Mouse (Mus musculus) adrenal gland, postnatal 4 days (tissue): ENCODE data around the gene Mrps24. TPM values are rescaled to one million over a fixed set of nuclear protein-coding genes. Genes with fewer than 3 reads are reported as not detected.

ENCODE experiments used
- DNase-seq, 2 experiments: peaks; one replicate each; pipeline ENCODE4 v3.0.0; 2021 to 2022; ENCODE audit warnings: low spot score in 2 of 2, mixed read lengths in 2 of 2
- total RNA-seq, 2 experiments: library from RNA; stranded (reverse); gene quantifications; 2 replicates each; pipeline ENCODE4 v1.2.3; 2021

Mrps24 gene
- total RNA-seq, 2 experiments from 2014 or later = 118 to 121 TPM

DNA sequence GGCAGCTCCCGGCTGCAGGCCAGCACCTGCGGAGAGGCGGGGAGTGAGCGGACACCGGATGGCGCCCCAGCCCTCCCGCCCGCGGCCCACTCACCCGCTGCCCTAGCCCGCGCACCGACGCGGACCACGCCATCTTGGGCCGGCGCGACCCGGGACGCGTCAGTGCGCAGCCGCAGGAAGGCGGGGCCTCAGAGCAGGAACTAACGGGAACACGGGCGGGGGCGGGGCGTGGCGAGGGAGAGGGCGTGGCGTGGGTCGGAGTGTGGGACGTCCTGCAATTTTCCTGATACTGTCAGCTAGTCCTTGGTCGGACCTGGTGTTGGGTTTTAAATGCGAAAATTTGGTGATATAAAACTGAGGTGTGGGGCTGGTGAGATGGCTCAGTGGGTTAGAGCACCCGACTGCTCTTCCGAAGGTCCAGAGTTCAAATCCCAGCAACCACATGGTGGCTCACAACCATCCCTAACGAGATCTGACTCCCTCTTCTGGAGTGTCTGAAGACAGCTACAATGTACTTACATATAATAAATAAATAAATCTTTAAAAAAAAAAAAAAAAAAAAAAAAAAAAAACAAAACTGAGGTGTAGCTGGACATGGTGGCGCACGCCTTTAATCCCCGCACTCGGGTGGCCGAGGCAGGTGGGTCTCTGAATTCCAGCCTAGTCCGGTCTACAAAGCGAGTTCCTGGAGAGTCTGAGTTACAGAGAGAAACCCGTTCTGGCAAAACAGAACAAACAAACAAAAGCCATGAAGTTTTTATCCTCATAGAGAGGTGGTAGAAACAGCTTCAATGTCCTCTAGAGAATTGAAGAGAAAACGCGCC, 7.7 kb downstream of the Mrps24 start:
- peak; percentile 75 to 83 for DNase-seq

- no peak for DNase-seq
Measured at GRCm38 (mm10) chr11:5706874-5707529, 8.5 kb downstream of the Mrps24 start.

DNA sequence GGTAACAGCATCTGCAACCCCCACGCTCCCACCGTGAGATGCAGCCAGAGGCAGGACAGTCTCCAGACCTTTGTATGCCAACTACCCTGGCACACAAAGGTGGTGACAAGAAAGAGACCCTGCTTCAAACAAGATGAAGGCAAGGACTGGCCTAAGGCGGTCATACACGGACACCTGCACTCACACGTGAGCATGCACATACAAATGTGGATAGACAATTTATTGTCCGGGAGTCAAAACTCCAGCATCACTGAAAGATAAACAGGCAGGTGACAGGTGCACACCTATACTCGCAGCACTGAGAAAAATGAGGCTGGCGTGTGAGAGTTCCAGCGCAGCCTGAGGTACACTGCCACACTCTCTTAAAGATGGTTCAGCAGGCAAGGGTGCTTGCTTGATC, 9.5 kb downstream of the Mrps24 start:
- DNase-seq = no peak

GRCm38 (mm10) chr11:5703341-5703740, 12.1 kb downstream of the Mrps24 start:
- no peak for DNase-seq

DNA sequence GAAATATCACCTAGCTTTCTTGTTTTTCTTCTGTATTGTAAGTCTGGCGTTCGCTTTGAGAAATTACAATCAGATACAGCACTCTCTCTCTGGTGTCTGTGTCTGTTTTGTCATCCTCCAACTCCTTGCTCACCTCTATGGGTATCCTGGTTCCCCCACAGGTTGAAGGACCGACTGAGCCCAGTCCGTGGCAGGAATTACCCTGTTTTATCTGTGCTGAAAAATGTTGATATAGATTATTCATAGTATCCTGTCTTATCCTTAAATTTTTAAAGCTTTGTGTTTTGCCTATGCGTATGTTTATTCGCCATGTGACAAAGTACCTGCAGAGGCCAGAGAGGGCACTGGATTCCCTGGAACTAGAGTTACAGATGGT, 12.5 kb downstream of the Mrps24 start:
- DNase-seq = no peak

DNA sequence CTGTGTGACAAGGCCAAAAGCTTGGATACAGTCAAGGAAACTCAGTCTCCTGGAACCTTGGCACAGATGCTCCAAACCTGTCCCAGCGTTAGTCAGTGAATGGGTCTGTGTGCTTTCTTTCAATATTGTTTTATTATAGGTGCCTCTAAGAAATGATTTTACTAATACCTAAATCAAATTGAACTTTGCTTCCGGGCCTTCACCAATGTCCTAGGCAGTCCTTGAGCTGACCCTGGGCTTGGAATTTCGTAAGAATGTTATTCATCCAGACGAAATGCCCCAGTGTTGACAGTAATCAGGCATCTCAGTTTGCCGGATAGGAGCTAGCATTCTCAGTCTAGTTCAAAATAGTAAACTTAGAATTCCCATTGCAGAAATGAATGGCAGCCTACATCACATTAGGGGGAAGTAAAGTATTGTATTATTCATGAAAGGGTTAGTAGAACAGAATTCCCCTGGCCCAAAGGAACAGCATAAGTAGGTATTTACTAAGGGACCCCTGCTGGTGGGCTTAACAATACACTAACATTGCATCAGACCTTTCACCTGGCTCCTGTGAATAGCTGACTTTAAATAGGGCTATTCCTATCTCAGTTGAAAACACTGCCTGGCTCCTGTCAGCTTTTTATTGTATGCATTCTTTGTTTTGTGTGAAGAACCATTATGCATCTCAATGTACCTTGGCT, 13.1 kb downstream of the Mrps24 start:
- no peak for DNase-seq

GRCm38 (mm10) chr11:5701821-5702220, 13.7 kb downstream of the Mrps24 start:
- DNase-seq = no peak

- DNase-seq = no peak
Measured at GRCm38 (mm10) chr11:5701300-5701699, 14.2 kb downstream of the Mrps24 start.

GRCm38 (mm10) chr11:5700808-5701207, 14.7 kb downstream of the Mrps24 start:
- DNase-seq = no peak

DNA sequence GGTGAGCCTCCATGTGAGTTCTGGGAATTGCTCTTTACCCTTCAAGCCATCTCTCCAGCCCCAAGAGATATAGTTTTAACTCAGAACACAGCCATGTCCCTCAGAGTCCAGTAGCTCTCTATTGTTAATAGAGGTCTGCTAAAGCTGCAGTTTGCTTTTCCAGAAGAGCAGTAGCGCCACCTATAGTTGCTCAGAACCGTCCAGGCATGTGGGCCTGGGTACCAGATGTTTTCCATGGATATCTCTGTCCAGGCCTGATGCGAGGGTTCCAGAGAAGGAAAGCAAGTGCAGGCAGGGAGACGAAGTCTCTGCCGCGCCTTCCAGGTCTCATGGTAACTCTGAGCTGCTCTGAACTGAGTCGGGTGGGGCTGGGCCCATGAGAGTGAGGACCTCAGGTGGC, 23.7 kb downstream of the Mrps24 start:
- DNase-seq = no peak

DNA sequence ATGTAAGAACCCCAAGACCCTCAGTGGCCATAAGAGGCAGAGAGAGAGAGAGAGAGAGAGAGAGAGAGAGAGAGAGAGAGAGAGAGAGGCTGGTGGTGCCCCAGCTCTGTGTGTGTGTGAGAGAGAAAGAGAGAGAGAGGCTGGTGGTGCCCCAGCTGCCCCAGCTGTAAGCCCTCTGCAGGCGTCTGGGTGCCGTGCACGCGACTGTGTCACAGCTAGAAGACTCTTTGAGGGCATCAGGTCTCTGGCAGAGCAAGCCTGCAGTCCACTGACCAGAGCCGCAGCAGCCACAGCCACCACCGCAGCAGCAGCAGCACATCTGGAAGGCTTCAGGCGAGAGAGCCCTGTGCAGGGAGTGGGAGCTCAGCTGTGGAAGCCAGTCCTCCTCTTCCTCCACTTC, 31.2 kb downstream of the Mrps24 start:
- DNase-seq = no peak

- DNase-seq = no peak
Measured at GRCm38 (mm10) chr11:5682541-5682940, 32.9 kb downstream of the Mrps24 start.

Other genes starting within 250 kb of the Mrps24 start
- 100 to 1,000 TPM; 129 to 137 TPM for gene Xbp1, start 195.0 kb downstream of the Mrps24 start, total RNA-seq
- 10 to 100 TPM; 24.2 to 25.0 TPM for gene Ccdc117, start 173.5 kb downstream of the Mrps24 start, total RNA-seq
- gene Ankrd36, start 146.0 kb downstream of the Mrps24 start, total RNA-seq = not detected
- gene Urgcp, start 46.7 kb upstream of the Mrps24 start, total RNA-seq = 10 to 100 TPM; 50.6 to 56.8 TPM
- gene Dbnl, start 72.8 kb upstream of the Mrps24 start, total RNA-seq = 10 to 100 TPM; 64.8 to 72.0 TPM
- 10 to 100 TPM; 21.8 to 42.5 TPM for gene Pgam2, start 88.1 kb upstream of the Mrps24 start, total RNA-seq
- 10 to 100 TPM; 15.9 to 18.3 TPM for gene Polm, start 122.3 kb upstream of the Mrps24 start, total RNA-seq
- 100 to 1,000 TPM; 293 to 325 TPM for gene Aebp1, start 146.3 kb upstream of the Mrps24 start, total RNA-seq
- gene Pold2, start 162.6 kb upstream of the Mrps24 start, total RNA-seq = 10 to 100 TPM; 61.2 to 78.6 TPM
- gene Myl7, start 183.1 kb upstream of the Mrps24 start, total RNA-seq = under 1 TPM; 0.56 to 0.76 TPM
- gene Gck, start 234.4 kb upstream of the Mrps24 start, total RNA-seq = 1 to 10 TPM; 5.1 to 6.3 TPM
- 10 to 100 TPM; 97.9 to 98.2 TPM for gene Ykt6, start 240.0 kb upstream of the Mrps24 start, total RNA-seq